Mouse (Mus musculus) intestine, postnatal 0 days (tissue): ENCODE measurements around the gene Mfsd1. TPM values are rescaled to one million over a fixed set of nuclear protein-coding genes. Genes with fewer than 3 reads are reported as not detected.

Source experiments
- ATAC-seq: fragments of 200-750 bp; cut with Nextera tagmentation; 2 replicates; pipeline ENCODE4 v1.8.0; 2017; ENCODE audit warnings: mild to moderate bottlenecking, moderate TSS enrichment, moderate library complexity
- H3K27ac ChIP-seq: fragments of 300-500 bp; sonication (generic); 2 replicates; pipeline ENCODE4 v1.5.1; 2014; ENCODE audit warnings: mild to moderate bottlenecking, low read depth, low read length, moderate library complexity
- H3K27me3 ChIP-seq: fragments of 300-500 bp; sonication (generic); replicated peaks from 2 replicates; pipeline ENCODE4 v1.6.1; 2014; ENCODE audit warnings: low read length, mixed read lengths; ENCODE audit not compliant: control insufficient read depth, insufficient read depth
- H3K36me3 ChIP-seq: fragments of 300-500 bp; sonication (generic); 2 replicates; pipeline ENCODE4 v1.6.1; 2014; ENCODE audit warnings: mild to moderate bottlenecking, moderate library complexity; ENCODE audit not compliant: control insufficient read depth, insufficient read depth
- H3K4me1 ChIP-seq: fragments of 300-500 bp; sonication (generic); replicated peaks from 2 replicates; pipeline ENCODE4 v1.6.1; 2014; ENCODE audit warnings: antibody characterized with exemption, low read length, mixed read lengths; ENCODE audit not compliant: control insufficient read depth, insufficient read depth
- H3K4me2 ChIP-seq: fragments of 300-500 bp; sonication (generic); replicated peaks from 2 replicates; pipeline ENCODE4 v1.6.1; 2014; ENCODE audit warnings: low read depth, mild to moderate bottlenecking, moderate library complexity
- H3K4me3 ChIP-seq: fragments of 300-500 bp; sonication (generic); 2 replicates; pipeline ENCODE4 v1.5.1; 2014; ENCODE audit warnings: low read depth, low read length
- H3K9ac ChIP-seq: fragments of 300-500 bp; sonication (generic); 2 replicates; pipeline ENCODE4 v1.6.1; 2014; ENCODE audit warnings: mild to moderate bottlenecking, low read depth, low read length
- H3K9me3 ChIP-seq: fragments of 300-500 bp; sonication (generic); 2 replicates; pipeline ENCODE4 v1.6.1; 2016; ENCODE audit warnings: mixed run types; ENCODE audit not compliant: control insufficient read depth
- CTCF ChIP-seq: sonication (generic); IDR thresholded peaks from 2 replicates; pipeline ENCODE4 v1.5.1; 2016; ENCODE audit warnings: low read depth, mild to moderate bottlenecking, control low read depth, antibody characterized with exemption, moderate library complexity
- WGBS: fragments of 180-500 bp; shearing (Covaris S2); extraction: QIAGEN DNeasy Blood & Tissue Kit; methylation state at CpG from one replicate; pipeline ENCODE4 v1.1.7; 2014; 5-methylcytosine and 5-hydroxymethylcytosine counted together
- polyA plus RNA-seq: library from polyadenylated mRNA; unstranded; fragments of >200 nt; fragmentation: Nextera tagmentation; extraction: Ambion mirVana; gene quantifications from 2 replicates; pipeline ENCODE4 v1.2.1, GENCODE M21; 2015

Mfsd1 gene
- polyA plus RNA-seq, 1 experiment from 2014 or later, result 61.6 TPM

- Histone ChIP-seq H3K4me3 (no peak overlapping the region), H3K9me3 (no peaks in the 10 kb centered on the region), H3K27me3 (no peaks in the 10 kb centered on the region), H3K9ac (no peak overlapping the region), H3K36me3 (peaks cover 55% of the 10 kb centered on the region), H3K4me2 (no peak overlapping the region), H3K4me1 (0 out of 2 replicates have a peak, but pooled peaks cover 2% of the 10 kb centered on the region), H3K27ac (no peak overlapping the region)
- no peak for ATAC-seq
- WGBS, result 89% methylated on average over 9 of the region's 9 CpGs
- no peak for TF ChIP-seq CTCF
These were observed 4.9 kb downstream of the Mfsd1 start for GRCm38 (mm10) chr3:67587430-67587829.

DNA sequence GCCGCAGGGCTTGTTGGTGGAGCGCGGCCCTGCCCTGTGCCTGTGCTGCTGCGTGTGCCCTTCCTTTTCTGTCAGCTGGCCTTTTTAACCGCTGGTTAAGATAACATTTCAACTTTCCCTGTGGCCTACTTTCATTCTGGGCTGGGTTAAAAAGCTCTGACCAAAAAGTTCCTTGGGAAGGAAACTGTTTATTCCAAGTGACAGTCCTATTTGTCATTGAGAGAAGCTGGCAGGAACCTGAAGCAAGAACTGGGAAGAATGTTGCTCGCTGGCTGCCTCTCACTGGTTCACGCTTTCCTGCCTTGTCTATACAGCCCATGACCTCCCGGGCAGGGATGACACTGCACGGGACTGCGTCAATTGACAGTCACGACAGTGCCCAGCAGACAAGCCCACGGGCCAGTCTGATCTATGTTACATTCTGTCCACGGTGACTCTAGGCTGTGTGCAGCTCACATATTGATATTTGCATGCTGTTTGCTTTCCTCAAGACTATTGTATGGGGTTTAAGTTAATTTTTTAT is 19.1 kb downstream of the Mfsd1 start:
- ATAC-seq, result no peak

DNA sequence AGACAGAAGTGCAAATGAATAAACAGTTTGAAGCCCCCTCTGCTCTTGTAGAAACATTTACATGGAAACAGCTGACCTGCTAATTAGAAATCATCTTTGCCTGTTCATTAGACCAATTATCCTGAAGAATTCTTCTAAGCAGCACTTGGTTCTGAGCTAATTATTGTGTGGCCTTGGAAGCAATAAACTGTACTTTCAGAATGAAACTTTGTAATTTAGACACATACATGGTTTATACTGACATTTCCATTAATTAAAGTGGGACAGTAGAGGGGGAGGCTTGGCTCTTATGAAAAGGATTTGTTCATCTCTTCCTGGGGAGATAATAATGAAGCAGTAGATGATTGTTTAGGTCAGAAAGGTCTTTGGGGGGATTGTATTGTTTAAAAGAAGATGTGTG is 35.7 kb downstream of the Mfsd1 start:
- Histone ChIP-seq H3K36me3 (no peaks in the 10 kb centered on the region), H3K4me2 (no peak overlapping the region), H3K9me3 (no peaks in the 10 kb centered on the region), H3K9ac (no peak overlapping the region), H3K27ac (no peak overlapping the region), H3K4me3 (no peak overlapping the region), H3K4me1 (no peaks in the 10 kb centered on the region), H3K27me3 (no peaks in the 10 kb centered on the region)
- ATAC-seq, result no peak
- TF ChIP-seq CTCF, result no peak

More for the DNA sequence above, 19.1 kb downstream of the Mfsd1 start:
- Histone ChIP-seq H3K9ac (no peak overlapping the region), H3K4me2 (no peak overlapping the region), H3K27me3 (no peaks in the 10 kb centered on the region), H3K4me3 (no peak overlapping the region), H3K27ac (no peak overlapping the region; the same call in 1 of the 2 replicates), H3K4me1 (no peaks in the 10 kb centered on the region), H3K36me3 (peaks cover 43% of the 10 kb centered on the region), H3K9me3 (no peaks in the 10 kb centered on the region)
- no peak for TF ChIP-seq CTCF
- 63% methylated on average over 13 of the region's 13 CpGs for WGBS

- peak; percentile 48 for TF ChIP-seq CTCF
- 82% methylated on average over 1 of the region's 1 CpGs for WGBS
- no peaks in the 10 kb centered on the region for H3K36me3 ChIP-seq
- no peak overlapping the region for H3K27ac ChIP-seq
- no peak for ATAC-seq
- no peak overlapping the region for H3K9ac ChIP-seq
- H3K4me1 ChIP-seq, result no peaks in the 10 kb centered on the region
- no peaks in the 10 kb centered on the region for H3K27me3 ChIP-seq
- H3K9me3 ChIP-seq, result no peaks in the 10 kb centered on the region
- H3K4me3 ChIP-seq, result no peak overlapping the region
- no peak overlapping the region for H3K4me2 ChIP-seq
These were observed 42.1 kb downstream of the Mfsd1 start for GRCm38 (mm10) chr3:67624629-67625028.

DNA sequence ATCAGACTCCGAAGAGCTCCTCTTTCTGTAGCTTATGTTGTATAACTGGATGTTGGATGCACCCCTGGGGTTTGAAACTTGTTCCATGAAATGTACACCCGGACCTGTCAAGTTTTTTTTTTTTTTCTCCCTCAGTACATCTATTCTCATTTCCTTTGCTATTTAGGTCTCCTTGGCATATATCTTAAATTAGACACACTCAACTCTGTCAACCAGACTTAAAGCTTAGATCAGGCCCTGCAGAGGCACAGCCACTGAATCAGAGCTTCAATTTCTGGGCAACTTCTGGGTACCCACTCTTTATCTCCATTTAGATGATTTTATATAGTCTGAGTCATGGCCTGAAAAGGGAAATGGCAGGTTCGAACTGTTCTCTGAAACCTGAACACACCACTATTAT is 60.6 kb downstream of the Mfsd1 start:
- H3K9me3 ChIP-seq, result no peaks in the 10 kb centered on the region
- no peak overlapping the region for H3K9ac ChIP-seq
- H3K4me1 ChIP-seq, result no peaks in the 10 kb centered on the region
- no peak overlapping the region for H3K4me2 ChIP-seq
- no peak for TF ChIP-seq CTCF
- H3K27ac ChIP-seq, result no peak overlapping the region
- H3K4me3 ChIP-seq, result no peak overlapping the region
- 87% methylated on average over 3 of the region's 3 CpGs for WGBS
- H3K36me3 ChIP-seq, result no peaks in the 10 kb centered on the region
- no peak for ATAC-seq
- H3K27me3 ChIP-seq, result no peaks in the 10 kb centered on the region

DNA sequence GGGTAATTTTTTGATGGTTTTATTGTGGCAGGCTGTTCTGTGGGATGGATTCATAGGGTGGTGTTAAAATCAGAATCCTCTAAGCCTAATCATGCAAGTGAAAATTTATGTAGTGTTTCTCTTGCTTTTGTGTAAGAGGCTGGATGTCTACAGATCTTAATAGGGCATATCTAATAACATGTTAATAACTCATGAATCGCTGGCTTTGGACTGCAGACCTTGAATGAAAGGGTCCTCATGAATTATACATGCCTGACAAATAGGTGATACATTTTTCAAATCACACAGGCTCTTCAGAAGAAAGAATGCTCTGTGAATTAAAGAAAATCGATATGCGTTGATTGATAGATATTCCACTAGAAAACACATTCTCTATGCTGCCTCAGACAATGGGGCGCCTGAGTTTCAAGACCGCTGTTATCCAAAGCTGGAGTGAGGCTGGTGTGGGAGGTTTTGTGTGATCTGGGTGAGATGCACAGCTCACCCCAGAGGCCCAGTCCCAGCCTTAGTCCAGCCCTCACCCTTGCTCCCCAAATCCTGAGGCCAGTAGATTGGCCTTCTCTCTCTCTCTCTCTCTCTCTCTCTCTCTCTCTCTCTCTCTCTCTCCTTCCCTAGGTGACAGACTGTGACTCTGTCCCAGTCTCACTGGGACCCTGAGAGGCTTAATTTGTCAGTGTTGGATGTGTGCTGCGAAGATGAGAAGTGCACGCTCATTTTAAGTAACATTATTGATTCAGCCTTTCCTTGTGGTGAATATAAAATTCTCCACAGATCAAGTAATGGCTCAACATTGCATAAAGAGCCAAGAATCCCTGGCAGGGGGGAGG is 63.3 kb downstream of the Mfsd1 start:
- Histone ChIP-seq H3K27ac (no peak overlapping the region), H3K4me2 (no peak overlapping the region), H3K4me3 (no peak overlapping the region), H3K4me1 (no peaks in the 10 kb centered on the region), H3K9ac (no peak overlapping the region), H3K36me3 (no peaks in the 10 kb centered on the region), H3K9me3 (no peaks in the 10 kb centered on the region), H3K27me3 (no peaks in the 10 kb centered on the region)
- no peak for TF ChIP-seq CTCF
- WGBS, result 86% methylated on average over 7 of the region's 7 CpGs
- no peak for ATAC-seq

Other genes with a start within 250 kb of the Mfsd1 start
- gene Mlf1, start 208.6 kb upstream of the Mfsd1 start, polyA plus RNA-seq, result 4.5 and 4.8 TPM in 2 replicates
- not detected in 2 replicates for gene Gm17402, start 207.6 kb upstream of the Mfsd1 start, polyA plus RNA-seq
- gene Gfm1, start 152.6 kb upstream of the Mfsd1 start, polyA plus RNA-seq, result 26.4 and 30.2 TPM in 2 replicates
- 84.1 and 91.7 TPM in 2 replicates for gene Lxn, start 118.8 kb upstream of the Mfsd1 start, polyA plus RNA-seq
- 13.5 and 14.6 TPM in 2 replicates for gene Rarres1, start 67.2 kb upstream of the Mfsd1 start, polyA plus RNA-seq